Mouse (Mus musculus): ENCODE measurements around the gene Wbp1. TPM values are rescaled to one million over a fixed set of nuclear protein-coding genes. Genes with fewer than 3 reads are reported as not detected.
"Not testable (repeated sequence)": the region's sequence is repeated elsewhere in the genome, so short reads cannot be mapped to it uniquely, and the experiment has no call there.

Wbp1 gene
- polyA plus RNA-seq, 1 experiment, result 79.6 TPM

GRCm38 (mm10) chr6:83165607-83166242, 44.4 kb upstream of the Wbp1 start, which contains the start of gene Dctn1:
Gene Dctn1, plus strand, starts transcription at chr6:83165920.
- Histone ChIP-seq H3ac (ENCODE audit: control insufficient read depth, insufficient read length) (peak within 1 kb of the TSS; percentile 35), H3K36me3 (ENCODE audit: control insufficient read depth, insufficient read depth) (no peaks in the 10 kb centered on the region), H3K4me3 (peak within 1 kb of the TSS; percentile 78), H3K27me3 (ENCODE audit: control insufficient read depth, insufficient read depth, insufficient read length) (peaks cover 12% of the 10 kb centered on the region), H3K4me2 (ENCODE audit: low read depth) (peak within 1 kb of the TSS; percentile 94), H3K79me2 (ENCODE audit: control insufficient read depth, insufficient read depth) (peaks cover 43% of the 10 kb centered on the region)
- TF ChIP-seq REST (IDR thresholded peaks at IDR 0.05; ENCODE audit: insufficient read depth, insufficient read length) (no peak), POLR2A (IDR thresholded peaks at IDR 0.05; ENCODE audit: insufficient read length, low read depth) (peak; percentile 79), MAX (IDR thresholded peaks at IDR 0.05; ENCODE audit: low read depth) (peak; percentile 99), POLR2AphosphoS2 (IDR thresholded peaks at IDR 0.05; ENCODE audit: insufficient read length, low read depth) (peak; percentile 64), TCF3 (IDR thresholded peaks at IDR 0.05; ENCODE audit: insufficient read length, low read depth) (no peak), MYOD1 (IDR thresholded peaks at IDR 0.05; ENCODE audit: control insufficient read depth in 1 of 3, insufficient read length in 2 of 3, low read depth in 2 of 3) (peak in 1 of 3 experiments; percentile 8), E2F4 (IDR thresholded peaks at IDR 0.05; ENCODE audit: insufficient read depth) (no peak)

- TF ChIP-seq E2F4 (IDR thresholded peaks at IDR 0.05; ENCODE audit: insufficient read depth), result no peak
- TF ChIP-seq POLR2A (IDR thresholded peaks at IDR 0.05; ENCODE audit: insufficient read length, low read depth), result no peak
- H3K4me3 ChIP-seq, result peak overlapping the region; percentile 78
- peaks cover 37% of the 10 kb centered on the region for H3K79me2 ChIP-seq (ENCODE audit: control insufficient read depth, insufficient read depth)
- H3ac ChIP-seq (ENCODE audit: control insufficient read depth, insufficient read length), result peak overlapping the region; percentile 35
- peak overlapping the region; percentile 94 for H3K4me2 ChIP-seq (ENCODE audit: low read depth)
- H3K36me3 ChIP-seq (ENCODE audit: control insufficient read depth, insufficient read depth), result no peaks in the 10 kb centered on the region
- H3K27me3 ChIP-seq (ENCODE audit: control insufficient read depth, insufficient read depth, insufficient read length), result peaks cover 12% of the 10 kb centered on the region
Measured at GRCm38 (mm10) chr6:83165026-83165606, 43.8 kb upstream of the Wbp1 start.

- H3K27me3 ChIP-seq (ENCODE audit: control insufficient read depth, insufficient read depth, insufficient read length), result peaks cover 12% of the 10 kb centered on the region
- no peak overlapping the region for H3ac ChIP-seq (ENCODE audit: control insufficient read depth, insufficient read length)
- H3K4me3 ChIP-seq, result no peak overlapping the region
- H3K79me2 ChIP-seq (ENCODE audit: control insufficient read depth, insufficient read depth), result peaks cover 18% of the 10 kb centered on the region
- no peak for TF ChIP-seq SRF (IDR thresholded peaks at IDR 0.05; ENCODE audit: control insufficient read depth, insufficient read length, low read depth)
- no peak for TF ChIP-seq E2F4 (IDR thresholded peaks at IDR 0.05; ENCODE audit: insufficient read depth)
- TF ChIP-seq MAX (IDR thresholded peaks at IDR 0.05; ENCODE audit: low read depth), result no peak
- no peak for TF ChIP-seq CEBPB (IDR thresholded peaks at IDR 0.05; ENCODE audit: insufficient read depth, poor library complexity, severe bottlenecking)
- TF ChIP-seq POLR2A (IDR thresholded peaks at IDR 0.05; ENCODE audit: insufficient read length, low read depth), result no peak
- no peaks in the 10 kb centered on the region for H3K36me3 ChIP-seq (ENCODE audit: control insufficient read depth, insufficient read depth)
- peak overlapping the region; percentile 31 for H3K4me2 ChIP-seq (ENCODE audit: low read depth)
Measured at GRCm38 (mm10) chr6:83162701-83163100, 41.3 kb upstream of the Wbp1 start.

GRCm38 (mm10) chr6:83161921-83162641, 40.7 kb upstream of the Wbp1 start:
- Histone ChIP-seq H3K79me2 (ENCODE audit: control insufficient read depth, insufficient read depth) (peaks cover 12% of the 10 kb centered on the region), H3K36me3 (ENCODE audit: control insufficient read depth, insufficient read depth) (no peaks in the 10 kb centered on the region), H3K4me2 (ENCODE audit: low read depth) (peak overlapping the region; percentile 31), H3K27me3 (ENCODE audit: control insufficient read depth, insufficient read depth, insufficient read length) (peaks cover 12% of the 10 kb centered on the region), H3ac (ENCODE audit: control insufficient read depth, insufficient read length) (no peak overlapping the region), H3K4me3 (no peak overlapping the region)
- TF ChIP-seq CEBPB (IDR thresholded peaks at IDR 0.05; ENCODE audit: insufficient read depth, poor library complexity, severe bottlenecking), result no peak
- no peak for TF ChIP-seq REST (IDR thresholded peaks at IDR 0.05; ENCODE audit: insufficient read depth, insufficient read length)

- Histone ChIP-seq H3K36me3 (ENCODE audit: control insufficient read depth, insufficient read depth) (no peaks in the 10 kb centered on the region), H3K4me3 (no peak overlapping the region), H3K4me2 (ENCODE audit: low read depth) (no peak overlapping the region), H3K27me3 (ENCODE audit: control insufficient read depth, insufficient read depth, insufficient read length) (peaks cover 12% of the 10 kb centered on the region), H3ac (ENCODE audit: control insufficient read depth, insufficient read length) (no peak overlapping the region), H3K79me2 (ENCODE audit: control insufficient read depth, insufficient read depth) (peaks cover 5% of the 10 kb centered on the region)
- no peak for TF ChIP-seq TCF12 (IDR thresholded peaks at IDR 0.05; ENCODE audit: insufficient read depth, poor library complexity, severe bottlenecking)
- TF ChIP-seq MYOG (IDR thresholded peaks at IDR 0.05; ENCODE audit: control insufficient read depth in 1 of 3, insufficient read depth in 1 of 3, insufficient read length in 2 of 3, low read depth in 2 of 3), result no peak
- TF ChIP-seq MYOD1 (IDR thresholded peaks at IDR 0.05; ENCODE audit: control insufficient read depth in 1 of 3, insufficient read length in 2 of 3, low read depth in 2 of 3), result no peak
- no peak for TF ChIP-seq MAX (IDR thresholded peaks at IDR 0.05; ENCODE audit: low read depth)
- TF ChIP-seq REST (IDR thresholded peaks at IDR 0.05; ENCODE audit: insufficient read depth, insufficient read length), result no peak
- no peak for TF ChIP-seq POLR2A (IDR thresholded peaks at IDR 0.05; ENCODE audit: insufficient read length, low read depth)
Measured at GRCm38 (mm10) chr6:83161442-83161841, 40.1 kb upstream of the Wbp1 start.

- not testable (repeated sequence) for H3ac ChIP-seq (ENCODE audit: control insufficient read depth, insufficient read length); H3K36me3 ChIP-seq (ENCODE audit: control insufficient read depth, insufficient read depth); H3K79me2 ChIP-seq (ENCODE audit: control insufficient read depth, insufficient read depth); H3K4me2 ChIP-seq (ENCODE audit: low read depth); H3K4me3 ChIP-seq
- H3K27me3 ChIP-seq (ENCODE audit: control insufficient read depth, insufficient read depth, insufficient read length), result peaks cover 12% of the 10 kb centered on the region
Measured at GRCm38 (mm10) chr6:83159456-83159855, 38.1 kb upstream of the Wbp1 start.
